Mouse (Mus musculus) liver, adult (tissue): ENCODE measurements around the gene Prdm10.

Source experiments
- GATA4 ChIP-seq: IDR thresholded peaks from 2 replicates; pipeline ENCODE4 v1.6.1; 2014; ENCODE audit warnings: mild to moderate bottlenecking, low read length; ENCODE audit not compliant: insufficient replicate concordance

Prdm10 gene

GRCm38 (mm10) chr9:31254697-31255004 is 25.7 kb upstream of the Prdm10 start:
- TF ChIP-seq GATA4, result no peak

- TF ChIP-seq GATA4, result no peak
These were observed 24.4 kb upstream of the Prdm10 start for GRCm38 (mm10) chr9:31255953-31256352.

- no peak for TF ChIP-seq GATA4
These were observed 22.1 kb upstream of the Prdm10 start for GRCm38 (mm10) chr9:31258237-31258636.

GRCm38 (mm10) chr9:31260219-31260618 is 20.1 kb upstream of the Prdm10 start:
- no peak for TF ChIP-seq GATA4

- TF ChIP-seq GATA4, result no peak
These were observed 17.9 kb upstream of the Prdm10 start for GRCm38 (mm10) chr9:31262226-31263105.

- TF ChIP-seq GATA4, result no peak
These were observed 14.2 kb upstream of the Prdm10 start for GRCm38 (mm10) chr9:31266013-31266659.

- no peak for TF ChIP-seq GATA4
These were observed 8.9 kb upstream of the Prdm10 start for GRCm38 (mm10) chr9:31271221-31272015.

GRCm38 (mm10) chr9:31272160-31272559 is 8.2 kb upstream of the Prdm10 start:
- TF ChIP-seq GATA4, result no peak

GRCm38 (mm10) chr9:31278651-31279050 is 1.7 kb upstream of the Prdm10 start:
- no peak for TF ChIP-seq GATA4

GRCm38 (mm10) chr9:31279306-31279705 is 1.0 kb upstream of the Prdm10 start:
- no peak for TF ChIP-seq GATA4

- no peak for TF ChIP-seq GATA4
These were observed 413 bp upstream of the Prdm10 start for GRCm38 (mm10) chr9:31279885-31280365.

GRCm38 (mm10) chr9:31281011-31281662 is 799 bp downstream of the Prdm10 start:
- TF ChIP-seq GATA4, result no peak

GRCm38 (mm10) chr9:31281663-31282015 is 1.3 kb downstream of the Prdm10 start:
- no peak for TF ChIP-seq GATA4

- no peak for TF ChIP-seq GATA4
These were observed 2.2 kb downstream of the Prdm10 start for GRCm38 (mm10) chr9:31282536-31282935.

- TF ChIP-seq GATA4, result no peak
These were observed 2.7 kb downstream of the Prdm10 start for GRCm38 (mm10) chr9:31283044-31283443.

- TF ChIP-seq GATA4, result no peak
These were observed 3.6 kb downstream of the Prdm10 start for GRCm38 (mm10) chr9:31283911-31284310.
